Mouse (Mus musculus) layer of hippocampus, postnatal 36 days (tissue): ENCODE results near the gene Mmaa. TPM values are rescaled to one million over a fixed set of nuclear protein-coding genes. Genes with fewer than 3 reads are reported as not detected.

Source experiments
- DNase-seq, 2 experiments: peaks; one replicate each; pipeline ENCODE4 v3.0.0; 2022
- total RNA-seq, 2 experiments: library from RNA; stranded (reverse); gene quantifications; 2 replicates each; pipeline ENCODE4 v1.2.3; 2021

Gene Mmaa
- total RNA-seq, 2 experiments from 2014 or later = 29.2 to 32.2 TPM

DNA sequence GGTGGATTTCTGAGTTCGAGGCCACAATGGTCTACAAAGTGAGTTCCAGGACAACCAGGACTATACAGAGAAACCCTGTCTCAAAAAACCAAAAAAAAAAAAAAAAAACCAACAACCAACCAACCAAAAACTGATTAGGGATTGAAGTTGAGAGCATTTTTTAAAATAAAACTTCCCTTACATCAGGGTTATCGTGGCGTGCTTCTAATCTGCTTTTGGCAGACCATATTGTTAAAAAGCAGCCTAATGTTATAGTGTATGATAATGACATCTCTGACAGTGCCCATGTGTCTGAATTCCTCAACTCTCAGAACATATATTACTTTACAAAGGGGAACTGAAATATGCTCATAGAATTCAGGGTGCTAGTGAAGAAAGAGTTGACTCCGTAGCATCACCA is 6.5 kb downstream of the Mmaa start:
- no peak for DNase-seq

- no peak for DNase-seq
Observed at GRCm38 (mm10) chr8:79286424-79286823, 8.3 kb downstream of the Mmaa start.

- no peak for DNase-seq
Observed at GRCm38 (mm10) chr8:79284626-79285025, 10.1 kb downstream of the Mmaa start.

DNA sequence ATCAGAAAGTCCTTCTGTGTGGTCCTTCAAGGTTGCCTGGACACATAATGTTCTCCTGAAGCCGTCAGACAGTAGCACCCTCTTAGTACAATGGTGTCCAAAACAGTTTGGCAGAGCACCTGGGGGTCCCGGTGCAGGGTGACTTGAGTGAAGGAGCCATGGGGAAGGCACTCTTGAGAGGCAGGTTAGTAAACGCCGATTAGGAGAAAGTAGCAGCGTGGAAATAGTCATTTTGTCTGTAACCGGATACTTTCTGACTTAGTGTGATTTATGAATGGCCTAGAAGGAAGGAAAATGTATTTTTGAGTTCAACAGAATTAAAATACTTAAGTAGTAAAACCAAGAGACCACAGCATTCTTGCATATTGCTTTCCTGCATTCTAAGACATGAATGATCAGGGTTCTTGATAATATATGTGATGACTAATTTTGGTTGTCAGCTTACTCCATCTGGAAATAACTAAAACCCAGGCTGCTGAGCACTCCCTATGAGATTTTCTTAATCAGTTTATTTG is 13.3 kb downstream of the Mmaa start:
- DNase-seq = no peak

DNA sequence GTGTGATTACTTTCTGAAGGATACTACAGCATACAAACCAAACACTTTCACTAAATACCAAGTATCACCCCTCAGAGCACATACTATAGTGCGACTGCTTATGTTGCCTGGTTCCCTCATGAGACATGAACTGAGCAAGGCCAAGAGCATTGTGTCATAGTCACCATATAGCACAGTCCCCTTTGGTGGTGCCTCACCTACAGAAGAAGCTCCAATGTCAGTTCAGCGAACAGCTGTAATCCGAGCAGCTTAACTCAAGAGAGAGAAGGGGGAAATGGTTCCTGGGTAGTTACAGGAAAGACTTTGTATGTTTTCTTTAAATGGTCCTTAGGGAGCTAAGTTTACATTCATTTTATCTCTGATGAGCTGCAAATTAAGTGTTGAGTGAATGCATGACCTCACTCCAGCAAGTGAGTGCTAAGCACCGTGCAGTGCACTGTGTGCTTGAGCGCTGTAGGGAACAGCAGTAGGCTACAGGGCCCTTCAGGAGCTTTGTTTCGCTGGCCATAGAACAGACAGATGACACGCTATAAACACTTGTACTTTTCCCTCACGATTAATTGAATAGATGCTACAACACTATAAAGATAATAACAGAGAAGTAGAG is 17.4 kb downstream of the Mmaa start:
- no peak for DNase-seq

GRCm38 (mm10) chr8:79274940-79275339 is 19.8 kb downstream of the Mmaa start:
- no peak for DNase-seq

DNA sequence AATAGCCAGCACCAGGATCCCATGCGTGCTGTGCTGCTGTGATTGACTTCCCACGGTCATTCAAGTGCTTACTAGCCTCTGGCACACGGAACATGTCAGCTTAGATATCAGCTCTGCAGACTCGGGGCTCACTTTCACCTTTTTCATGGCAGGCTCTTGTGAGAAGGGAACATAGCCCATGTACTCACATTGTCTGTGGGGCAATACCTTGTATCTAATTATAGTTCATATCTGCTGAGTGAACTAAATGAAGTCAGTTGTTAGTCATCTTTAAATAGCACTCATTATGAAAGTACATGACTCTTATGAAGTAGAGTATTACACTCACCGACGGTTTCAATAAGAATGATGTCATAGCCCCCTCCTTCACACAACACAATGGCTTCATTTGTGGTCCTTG is 21.0 kb downstream of the Mmaa start:
- no peak for DNase-seq

- no peak for DNase-seq
Observed at GRCm38 (mm10) chr8:79272676-79273075, 22.1 kb downstream of the Mmaa start.

DNA sequence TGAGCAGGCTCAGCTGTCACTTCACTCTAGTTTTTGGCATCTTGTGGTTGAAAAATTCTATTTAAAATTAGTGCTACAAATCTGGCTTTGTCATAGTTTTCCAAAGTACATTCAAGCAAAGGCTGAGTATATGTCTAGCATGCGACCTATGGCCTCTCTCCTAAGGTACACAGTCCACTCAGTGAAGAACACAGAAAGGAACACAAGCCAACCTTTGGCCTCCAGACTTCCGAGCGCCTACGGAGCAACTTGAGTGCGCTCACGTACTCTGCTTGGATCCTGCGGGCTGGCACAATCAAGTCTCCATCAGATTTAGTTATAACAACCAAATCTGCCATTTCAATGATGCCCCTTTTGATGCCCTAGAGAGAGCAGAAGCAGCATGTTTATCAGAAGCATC is 25.8 kb downstream of the Mmaa start:
- DNase-seq = no peak

DNA sequence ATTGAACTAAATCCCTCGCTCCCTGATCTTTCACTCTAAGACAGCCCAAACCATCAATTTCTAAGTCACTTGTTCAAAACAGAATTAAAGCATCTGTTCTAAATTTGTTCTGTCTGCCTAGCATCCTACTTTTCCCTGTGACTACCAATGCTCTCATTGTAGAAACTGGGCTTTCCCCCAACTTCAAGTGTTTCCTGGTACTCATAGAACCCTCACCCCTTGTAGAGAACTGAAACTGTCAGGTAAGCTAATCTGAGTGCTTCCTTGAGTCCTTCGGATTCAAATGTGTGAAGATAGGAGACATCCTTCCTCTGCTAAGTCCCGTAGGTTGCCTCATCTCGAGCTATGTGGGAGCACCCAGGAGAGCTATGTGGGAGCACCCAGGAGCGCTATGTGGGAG is 32.8 kb downstream of the Mmaa start:
- no peak for DNase-seq

DNA sequence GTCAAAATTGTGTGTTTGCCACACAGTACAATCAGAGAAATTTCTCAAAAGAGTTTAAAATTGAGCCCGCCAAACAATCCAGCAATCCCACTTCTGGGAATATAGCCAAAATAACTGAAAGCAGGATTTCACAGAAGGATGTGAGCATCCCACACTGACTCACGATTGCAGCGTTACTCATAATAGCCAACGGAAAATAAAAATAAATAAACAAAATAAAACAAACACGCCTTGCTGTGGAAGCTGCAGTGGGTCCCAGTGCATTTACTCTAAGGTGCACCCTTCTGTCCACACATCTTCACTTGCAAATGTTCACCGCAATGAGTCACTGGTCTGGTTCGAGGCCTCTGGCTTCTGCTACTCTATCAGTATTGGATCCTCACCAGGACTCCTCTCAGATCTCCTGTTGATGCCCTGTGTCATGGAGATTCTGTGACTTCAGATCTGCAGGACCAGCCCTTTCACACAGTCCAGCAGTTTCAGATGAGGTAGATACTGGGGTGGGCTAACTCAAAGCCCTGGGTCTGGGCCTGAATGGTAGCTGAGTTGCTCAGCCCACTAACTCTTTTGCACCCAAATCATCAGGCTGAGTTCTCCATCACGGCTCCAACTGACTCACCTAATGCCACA is 38.5 kb downstream of the Mmaa start:
- DNase-seq = no peak

GRCm38 (mm10) chr8:79253742-79254141 is 41.0 kb downstream of the Mmaa start:
- DNase-seq = peak; percentile 17 to 50

DNA sequence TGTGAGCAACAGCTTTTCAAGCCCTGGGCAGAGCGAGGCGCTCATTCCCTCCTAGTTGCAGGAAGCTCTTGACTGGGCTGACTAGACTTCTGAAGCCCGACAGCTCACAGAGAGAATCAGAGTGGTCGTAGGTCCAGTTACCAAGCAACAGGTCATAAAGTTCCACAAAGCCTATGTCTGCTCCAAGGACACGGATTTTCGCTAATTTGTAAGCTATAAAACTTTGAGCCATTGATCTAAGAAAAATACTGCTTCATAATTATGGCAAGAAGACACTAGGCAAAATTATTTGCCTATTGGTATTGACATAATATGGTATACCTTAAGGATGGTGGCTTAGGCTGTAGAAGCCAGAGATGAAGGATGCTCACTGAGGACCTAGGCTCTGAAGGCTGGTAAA is 46.3 kb downstream of the Mmaa start, which contains the start of gene 1700011L22Rik:
TSS of gene 1700011L22Rik (minus strand) at position 101 of the 400 bp plus-strand sequence.
- no peak for DNase-seq

DNA sequence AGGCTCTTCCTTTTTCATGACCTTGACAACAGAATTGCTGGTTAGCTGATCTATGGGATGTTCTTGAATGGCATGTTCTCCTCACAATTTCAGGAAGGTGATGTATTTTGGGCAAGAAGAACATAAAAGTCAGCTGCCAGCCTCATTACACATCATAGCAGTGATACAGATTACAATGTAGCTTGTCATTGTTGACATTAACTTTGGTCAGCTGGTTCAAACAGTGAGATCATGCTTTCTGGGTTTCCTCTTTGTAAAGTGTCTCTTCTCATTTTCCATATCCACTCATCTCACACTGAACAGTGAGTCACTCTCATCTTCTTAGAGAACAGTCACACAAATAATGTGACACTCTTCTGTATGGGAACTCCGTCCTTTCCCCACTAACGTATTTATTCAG is 51.3 kb downstream of the Mmaa start:
- DNase-seq = no peak

DNA sequence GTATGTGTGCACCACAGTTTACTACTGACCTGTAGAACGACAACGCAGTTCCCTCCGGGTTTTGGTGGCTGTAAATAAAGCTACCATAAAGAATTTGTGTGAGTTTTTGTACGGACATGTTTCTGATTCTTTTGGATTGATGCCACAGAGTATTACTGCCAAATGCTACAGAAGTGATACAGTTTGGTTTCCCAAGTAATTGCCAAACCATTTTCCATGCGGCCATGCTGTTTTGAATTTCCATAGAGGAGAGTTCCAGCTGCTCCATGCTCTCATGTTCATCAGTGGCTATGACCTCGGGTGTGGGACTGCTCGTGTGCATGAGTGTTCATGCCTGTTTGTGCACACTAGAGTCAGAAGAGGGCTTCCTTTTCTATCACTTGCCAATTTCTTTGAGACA is 54.7 kb downstream of the Mmaa start:
- no peak for DNase-seq

- no peak for DNase-seq
Observed at GRCm38 (mm10) chr8:79239320-79239719, 55.4 kb downstream of the Mmaa start.

DNA sequence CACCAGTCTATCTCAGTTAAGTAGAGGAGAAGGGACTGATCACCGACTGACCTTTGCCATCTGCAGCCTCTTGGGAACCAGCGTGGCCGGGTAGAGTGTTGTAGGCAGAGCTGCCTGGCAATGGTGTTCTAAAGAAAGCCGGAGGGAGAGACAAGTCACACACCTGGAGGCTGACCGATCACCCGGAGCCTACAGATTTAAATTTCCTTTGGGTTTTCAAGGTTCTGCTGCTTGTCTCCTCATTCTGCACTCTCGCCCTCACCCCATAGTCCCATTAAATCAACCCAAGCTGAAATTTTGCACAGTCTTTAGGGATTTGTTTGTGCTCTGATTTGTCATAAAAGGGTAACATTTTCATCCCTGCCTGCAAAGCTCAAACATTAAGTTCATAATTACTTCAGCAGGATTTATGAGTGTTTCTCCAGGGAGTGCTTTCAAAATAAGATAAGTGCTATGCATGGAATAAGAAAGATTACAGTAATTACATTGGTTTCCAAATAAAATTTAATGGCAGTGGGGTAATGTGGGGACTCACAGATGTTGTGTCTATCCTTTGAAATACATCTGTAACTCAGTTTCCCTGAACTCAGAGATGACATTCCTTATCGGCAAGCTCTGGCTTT is 65.4 kb downstream of the Mmaa start:
- no peak for DNase-seq

DNA sequence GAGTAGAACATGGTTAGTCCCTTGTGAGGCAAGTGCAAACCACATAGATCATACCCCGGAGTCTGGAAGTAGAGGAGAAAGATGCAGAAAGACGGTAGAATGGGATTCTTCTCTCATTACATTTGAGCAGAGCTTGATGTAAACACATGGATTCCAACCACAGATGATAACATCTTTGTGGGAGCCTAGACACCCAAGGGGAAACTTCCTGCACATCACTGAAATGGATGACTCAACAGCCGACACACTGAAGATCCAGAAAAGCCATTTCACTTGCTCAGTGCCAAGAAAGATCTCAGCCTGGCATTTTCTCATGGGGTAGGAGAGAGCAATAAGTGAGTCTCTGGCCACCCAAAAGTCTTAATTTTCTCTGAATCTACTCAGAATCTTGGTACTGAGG is 66.8 kb downstream of the Mmaa start:
- no peak for DNase-seq

DNA sequence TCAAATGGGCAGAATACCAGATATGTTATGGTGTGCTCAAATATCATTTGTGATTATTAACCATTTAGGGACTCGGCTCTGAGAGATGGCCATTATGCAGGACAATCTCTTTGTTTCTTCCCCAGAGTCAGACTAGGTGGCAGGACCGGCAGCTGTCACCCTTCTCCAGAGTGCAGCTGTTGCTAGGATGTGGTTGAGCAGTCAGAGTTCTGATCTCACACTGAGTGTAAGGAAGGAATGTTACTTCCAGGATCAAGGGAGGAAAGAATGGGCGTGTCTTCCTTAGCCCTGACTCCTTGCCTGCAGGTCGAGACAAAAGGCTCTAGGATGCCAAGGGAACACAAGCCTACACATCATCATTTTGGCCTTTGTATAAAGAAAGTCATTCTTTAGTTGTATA is 67.5 kb downstream of the Mmaa start:
- no peak for DNase-seq

DNA sequence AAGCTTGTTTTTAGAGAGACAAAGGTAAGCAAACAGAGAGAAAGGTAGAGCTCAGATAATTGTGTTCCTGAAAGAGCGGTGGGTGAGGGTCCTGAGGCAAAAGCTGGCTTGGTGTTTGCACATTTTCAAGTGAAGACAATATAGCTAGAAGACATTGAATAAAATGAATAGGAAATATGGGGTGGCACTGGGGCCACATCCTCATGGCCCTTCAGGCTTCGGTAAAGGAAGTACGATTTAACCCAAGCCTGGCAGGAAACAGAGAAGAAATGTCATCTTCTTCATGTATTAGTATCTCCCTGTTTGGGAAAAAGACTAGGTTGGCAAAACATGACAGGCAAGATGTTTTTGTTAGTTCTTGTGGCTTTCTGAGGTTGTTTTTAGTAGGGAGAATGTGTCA is 68.7 kb downstream of the Mmaa start:
- no peak for DNase-seq

DNA sequence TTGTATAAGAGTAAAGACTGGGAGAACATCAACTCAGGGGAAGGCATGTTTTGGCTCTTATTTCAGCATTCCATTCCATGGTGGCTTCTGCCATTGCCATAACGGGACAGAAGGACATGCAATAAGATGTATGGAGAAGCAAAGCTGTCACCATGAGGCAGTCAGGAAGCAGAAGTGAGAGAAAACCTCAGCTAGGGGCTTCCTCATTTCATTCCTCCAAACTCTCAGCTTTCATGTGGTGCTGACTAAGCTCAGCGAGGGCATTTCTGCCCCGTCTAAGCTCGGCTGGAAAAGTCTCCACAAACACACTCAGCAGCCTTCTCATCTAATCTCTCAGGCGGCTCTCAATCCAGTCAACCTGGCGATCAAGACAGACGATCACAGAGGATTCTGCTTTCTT is 69.2 kb downstream of the Mmaa start:
- no peak for DNase-seq

- DNase-seq = no peak
Observed at GRCm38 (mm10) chr8:79224363-79224762, 70.4 kb downstream of the Mmaa start.

GRCm38 (mm10) chr8:79222752-79223141 is 72.0 kb downstream of the Mmaa start:
- no peak for DNase-seq
